In the genomic region with DNA sequence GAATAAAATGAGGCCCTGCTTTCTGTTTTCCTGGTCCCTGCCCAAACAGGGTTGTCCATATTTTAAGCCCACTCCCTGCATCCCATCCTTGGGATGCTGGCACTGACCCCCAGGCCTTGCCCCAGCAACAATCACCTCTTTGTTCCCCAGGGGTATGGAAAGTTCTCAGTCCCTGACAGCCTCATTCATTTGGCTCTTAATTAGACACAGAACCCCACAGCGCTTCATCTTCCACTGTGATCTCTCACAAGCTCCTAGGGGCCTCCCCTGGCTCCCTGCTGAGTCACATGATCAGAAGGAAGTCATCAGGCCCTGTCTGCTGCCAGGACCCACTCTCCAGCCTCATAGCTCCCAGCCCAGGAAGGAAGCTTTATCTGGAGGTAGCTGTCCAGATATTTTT, we compare ENCODE assay signal across 8 mouse cellular contexts.
DNase-seq lines count a peak whose midpoint lies in the region; ATAC-seq and TF ChIP-seq lines count a peak whose summit lies in the region.

No protein-coding gene starts in this region.

- no peak overlapping the region for H3K9ac ChIP-seq in neural tube, embryonic 12.5 days
- H3K9ac ChIP-seq in liver, postnatal 0 days (replicated peaks) = no peak overlapping the region

- intact Hi-C loops in gastrocnemius, postnatal 14 days (cut with DNase I; ENCODE audit: low total_unique reads) = no loop called here

- no peaks in the 10 kb centered on the region for H3K27me3 ChIP-seq in neural tube, embryonic 12.5 days (replicated peaks)
- H3K27me3 ChIP-seq in liver, postnatal 0 days (ENCODE audit: insufficient read depth, low read length) = no peaks in the 10 kb centered on the region

- peak; percentile 8 to 41 for DNase-seq in adrenal gland, adult (ENCODE audit: inconsistent age in 2 of 2, low spot score in 1 of 2)
- DNase-seq in adrenal gland, adult 18-20 months (ENCODE audit: low spot score in 2 of 2) = no peak
- peak; percentile 17 for DNase-seq in layer of hippocampus, adult 11-12 months (ENCODE audit: low spot score)
- DNase-seq in layer of hippocampus, postnatal 14 days (ENCODE audit: low spot score in 2 of 2) = no peak
- peak; percentile 12 for DNase-seq in gastrocnemius, postnatal 14 days
- DNase-seq in thymus, postnatal 0 days (ENCODE audit: low spot score) = no peak
- DNase-seq in liver, postnatal 0 days = no peak

- peak; percentile 48; the same call in 1 of the 2 replicates for ATAC-seq in neural tube, embryonic 12.5 days (ENCODE audit: low FRiP score, low read depth)
- ATAC-seq in liver, postnatal 0 days = no peak

- WGBS in neural tube, embryonic 12.5 days = 11% methylated on average over 1 of the region's 1 CpGs
- WGBS in liver, postnatal 0 days (ENCODE audit: insufficient replicate concordance) = 41% methylated on average over 1 of the region's 1 CpGs

- no peak overlapping the region for H3K27ac ChIP-seq in neural tube, embryonic 12.5 days
- H3K27ac ChIP-seq in liver, postnatal 0 days (ENCODE audit: low read depth) = no peak overlapping the region

- TF ChIP-seq EP300 in liver, postnatal 0 days (IDR thresholded peaks at IDR 0.05; ENCODE audit: low read depth) = no peak

- no peak overlapping the region for H3K4me2 ChIP-seq in neural tube, embryonic 12.5 days (replicated peaks)
- no peak overlapping the region for H3K4me2 ChIP-seq in liver, postnatal 0 days (ENCODE audit: low read depth, low read length)

- no peaks in the 10 kb centered on the region for H3K9me3 ChIP-seq in neural tube, embryonic 12.5 days
- H3K9me3 ChIP-seq in liver, postnatal 0 days (ENCODE audit: low read length) = no peaks in the 10 kb centered on the region

- H3K4me1 ChIP-seq in neural tube, embryonic 12.5 days = peaks cover 12% of the 10 kb centered on the region; the same call in 1 of the 2 replicates
- no peaks in the 10 kb centered on the region for H3K4me1 ChIP-seq in liver, postnatal 0 days (ENCODE audit: insufficient read depth)

- TF ChIP-seq CTCF in liver, postnatal 0 days (IDR thresholded peaks at IDR 0.05; ENCODE audit: low read depth) = no peak

- H3K4me3 ChIP-seq in neural tube, embryonic 12.5 days = no peak overlapping the region
- H3K4me3 ChIP-seq in liver, postnatal 0 days (ENCODE audit: low read depth, low read length) = no peak overlapping the region

- H3K36me3 ChIP-seq in neural tube, embryonic 12.5 days = no peaks in the 10 kb centered on the region
- H3K36me3 ChIP-seq in liver, postnatal 0 days (replicated peaks; ENCODE audit: insufficient read depth, low read length) = no peaks in the 10 kb centered on the region

Comparison
In these comparisons a context has a peak if more than half of its experiments do, and no peak if none do; other contexts are left out.
1. DNase-seq: peak in adrenal gland, adult (2 of 2), layer of hippocampus, adult 11-12 months (single experiment) and gastrocnemius, postnatal 14 days (single experiment); none in adrenal gland, adult 18-20 months (0 of 2), layer of hippocampus, postnatal 14 days (0 of 2), thymus, postnatal 0 days (single experiment) and liver, postnatal 0 days (single experiment).